Mouse (Mus musculus) hindlimb bud, embryonic 11.5 days (tissue): ENCODE results near the gene Rack1.
"Not testable (repeated sequence)": the region's sequence is repeated elsewhere in the genome, so short reads cannot be mapped to it uniquely, and the experiment has no call there.

Source experiments
- DNase-seq: peaks from one replicate; pipeline ENCODE4 v3.0.0-alpha.2; 2012; ENCODE audit warnings: low read depth, low spot score; ENCODE audit errors: extremely low spot score

The Rack1 gene

DNA sequence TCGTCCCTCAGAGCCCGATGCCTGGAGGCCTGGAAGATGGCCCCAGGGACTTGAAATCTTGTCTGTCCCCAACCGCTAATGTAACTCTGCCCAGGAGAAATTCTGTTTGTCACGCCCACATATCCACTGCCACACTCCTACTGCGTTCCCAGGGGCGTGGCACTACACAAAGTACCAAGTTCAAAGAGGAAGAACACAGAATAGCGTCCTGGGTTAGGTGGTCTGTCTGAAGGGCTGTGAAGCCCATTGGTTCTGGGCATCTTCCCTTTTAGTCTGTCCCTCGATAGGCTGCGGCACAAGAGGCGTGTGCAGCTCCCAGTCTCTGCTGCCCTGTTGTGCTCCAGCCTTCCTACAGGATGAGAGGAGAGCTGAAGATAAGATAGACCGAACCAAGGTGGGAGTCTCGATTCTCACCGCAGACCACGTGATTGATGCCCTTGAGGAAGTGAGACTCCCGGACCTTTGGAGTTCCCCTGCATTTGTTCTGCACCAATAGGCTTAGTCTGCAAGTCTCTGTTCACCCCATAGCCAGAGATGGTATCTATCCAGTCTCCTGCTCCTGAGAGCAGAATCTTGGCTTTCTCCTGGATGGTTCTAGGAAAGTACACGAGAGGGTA lies 38.2 kb downstream of the Rack1 start:
- no peak for DNase-seq

DNA sequence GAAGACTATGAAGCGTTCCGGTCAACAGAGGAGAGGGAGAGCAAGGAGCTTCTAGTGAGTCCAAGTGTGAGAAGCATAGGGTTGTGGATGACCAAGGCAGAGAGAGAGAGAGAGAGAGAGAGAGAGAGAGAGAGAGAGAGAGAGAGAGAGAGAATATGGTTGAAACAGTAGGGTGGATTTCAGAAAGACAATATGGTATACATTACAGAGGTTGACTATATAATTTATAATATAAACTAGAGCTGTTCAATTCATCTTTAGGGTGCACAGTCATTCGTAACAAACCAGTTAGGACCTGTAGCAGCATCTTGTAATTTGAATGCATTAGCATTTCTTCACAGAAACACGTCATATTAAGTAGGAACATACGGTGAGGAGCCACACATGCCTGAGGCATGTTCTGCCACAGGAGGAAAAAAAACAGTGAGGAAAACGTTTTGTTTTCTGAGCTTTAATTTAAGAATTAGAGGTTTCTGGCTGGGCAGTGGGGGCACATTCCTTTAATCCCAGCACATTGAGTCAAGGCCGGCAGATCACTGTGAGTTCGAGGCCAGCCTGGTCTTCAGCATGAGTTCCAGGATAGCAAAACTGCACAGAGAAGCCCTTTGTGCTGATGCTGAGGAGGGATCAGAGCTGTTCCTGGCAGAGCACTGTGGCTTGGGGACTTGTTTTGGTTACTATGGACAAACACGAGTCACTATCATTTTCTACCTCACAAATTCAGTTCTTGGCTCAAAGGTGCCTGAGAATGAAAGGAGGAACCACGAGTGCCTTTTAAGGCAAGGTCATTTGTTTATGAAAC lies 38.9 kb downstream of the Rack1 start:
- no peak for DNase-seq

DNA sequence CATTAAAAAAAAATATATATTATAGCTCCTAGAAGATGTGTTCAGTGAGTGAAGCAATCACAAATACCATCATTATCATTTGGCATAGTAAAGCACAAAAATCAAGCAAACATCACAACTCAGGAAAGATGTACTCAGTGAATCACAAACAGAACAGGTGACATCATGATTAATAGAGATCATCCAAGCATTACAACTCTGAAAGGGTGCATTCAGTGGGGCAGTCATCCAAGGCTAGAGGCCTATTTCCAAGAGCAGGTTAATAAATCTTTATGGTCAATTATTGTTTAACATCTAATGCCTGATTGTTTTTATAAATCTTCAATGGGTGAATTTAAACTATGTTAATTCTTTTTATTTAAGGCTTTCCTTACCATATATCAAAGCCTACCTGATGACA lies 40.7 kb downstream of the Rack1 start:
- no peak for DNase-seq

DNA sequence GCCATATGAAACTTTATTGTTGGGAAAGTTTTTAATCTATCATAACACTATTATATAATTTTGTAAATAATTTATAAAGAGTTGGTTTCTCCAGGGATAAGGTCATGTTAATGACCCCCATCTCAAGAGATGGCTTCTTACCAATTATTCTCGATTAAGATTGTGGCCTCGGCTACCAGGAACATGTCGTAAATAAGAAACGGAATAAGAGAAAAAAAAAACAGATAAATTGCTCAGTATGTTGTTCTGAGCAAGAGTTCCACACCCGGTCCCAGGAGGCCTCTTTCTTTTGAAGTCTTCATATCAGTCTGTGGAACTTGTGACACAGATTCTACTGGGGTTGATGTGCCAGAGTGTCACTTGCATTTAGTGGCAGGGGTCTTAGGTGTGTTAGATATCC lies 41.1 kb downstream of the Rack1 start:
- no peak for DNase-seq

DNA sequence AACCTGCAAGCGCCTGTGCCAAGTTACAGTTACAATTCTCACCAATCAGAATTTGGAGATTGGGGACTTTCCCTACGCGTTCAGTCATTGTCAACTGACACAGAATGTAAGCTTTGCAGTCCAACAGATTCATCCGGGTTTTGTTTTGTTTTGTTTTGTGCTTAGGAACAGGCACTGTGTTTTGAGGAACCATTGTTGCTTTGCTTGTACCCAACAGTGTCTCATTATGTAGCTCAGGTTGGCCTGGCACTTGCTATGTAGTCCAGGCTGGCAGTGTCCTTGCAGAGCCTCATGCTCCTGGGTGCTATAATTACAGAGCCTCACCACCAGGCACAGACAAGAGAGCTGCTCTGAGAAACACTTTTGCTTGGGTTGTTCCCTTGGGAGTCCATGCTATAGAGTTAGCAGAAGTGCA lies 42.3 kb downstream of the Rack1 start:
- DNase-seq = no peak

DNA sequence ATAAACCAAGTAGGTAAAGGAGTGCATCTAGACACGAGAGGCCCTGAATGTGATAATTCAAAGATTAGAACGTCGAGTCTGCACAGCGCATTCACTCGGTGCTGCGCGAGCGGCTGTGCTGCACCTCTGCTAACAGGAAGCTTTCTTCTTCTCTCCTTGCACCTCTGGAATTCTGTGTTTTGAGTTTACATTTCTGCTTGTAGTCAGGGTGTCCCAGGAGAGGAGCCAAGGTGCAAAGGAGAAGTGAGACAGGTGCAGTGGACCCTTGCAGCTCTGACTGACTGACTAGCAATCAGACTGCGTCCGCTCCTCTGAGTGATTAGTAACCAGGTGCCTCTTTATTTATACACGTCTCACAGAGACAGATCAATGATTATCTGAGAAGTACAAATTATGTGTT lies 43.1 kb downstream of the Rack1 start:
- DNase-seq = no peak

DNA sequence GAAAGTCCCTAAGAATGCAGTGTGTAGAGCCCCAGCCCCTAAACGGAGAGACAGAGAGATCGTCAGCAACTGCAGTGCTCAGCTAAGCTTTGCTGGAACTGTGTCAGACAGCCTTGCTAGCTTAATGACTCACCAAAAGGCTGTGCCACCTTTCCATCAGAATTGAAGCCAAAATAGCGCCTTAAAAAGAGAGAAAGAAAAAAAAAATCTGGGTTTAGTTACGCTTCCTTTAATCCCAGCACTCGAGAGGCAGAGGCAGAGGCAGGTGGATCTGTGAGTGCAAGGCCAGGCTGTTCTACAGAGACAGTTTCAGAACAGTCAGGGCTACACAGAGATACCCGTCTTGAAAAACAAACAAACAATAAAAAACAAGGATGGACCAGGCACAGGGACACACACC lies 44.2 kb downstream of the Rack1 start:
- no peak for DNase-seq

DNA sequence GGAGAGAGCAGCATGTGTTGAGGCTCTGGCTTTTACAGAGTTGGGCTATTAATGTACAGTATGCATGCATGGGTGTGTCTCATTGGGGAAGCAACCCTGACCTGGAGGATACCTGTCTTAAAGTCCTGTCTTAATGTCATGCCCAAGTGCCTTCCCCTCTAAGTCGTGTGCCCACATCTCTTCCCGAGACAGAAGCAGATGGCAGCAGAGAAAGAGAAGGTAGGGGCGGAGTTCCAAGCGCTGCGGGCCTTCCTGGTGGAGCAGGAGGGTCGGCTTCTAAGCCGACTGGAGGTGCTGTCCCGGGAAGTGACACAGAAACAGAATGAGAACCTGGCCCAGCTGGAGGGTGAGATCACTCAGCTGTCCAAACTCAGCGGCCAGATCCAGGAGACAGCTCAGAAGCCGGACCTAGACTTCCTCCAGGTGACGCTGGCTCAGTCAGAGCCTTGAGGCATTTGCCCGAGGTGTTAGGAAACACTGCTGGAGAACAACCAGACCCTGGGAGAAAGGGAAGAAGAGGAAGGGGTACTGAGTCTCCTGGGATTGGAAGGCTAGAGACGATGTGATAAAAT lies 45.2 kb downstream of the Rack1 start:
- no peak for DNase-seq

DNA sequence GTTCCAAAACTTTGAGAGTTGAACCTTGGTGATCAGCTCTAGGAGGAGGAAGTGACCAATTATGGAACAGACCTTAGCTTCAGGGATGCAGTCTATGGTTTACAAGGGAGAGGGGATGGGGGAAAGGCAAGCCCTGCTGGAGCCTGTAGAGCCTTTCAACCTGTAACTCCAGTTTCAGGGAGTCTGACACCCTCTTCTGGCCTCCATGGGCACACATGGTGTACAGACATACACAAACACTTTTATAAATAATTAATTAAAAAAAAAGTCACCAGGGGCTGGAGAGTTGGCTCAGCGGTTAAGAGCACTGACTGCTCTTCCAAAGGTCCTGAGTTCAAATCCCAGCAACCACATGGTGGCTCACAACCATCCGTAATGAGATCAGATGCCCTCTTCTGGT lies 46.2 kb downstream of the Rack1 start:
- DNase-seq = not testable (repeated sequence)

DNA sequence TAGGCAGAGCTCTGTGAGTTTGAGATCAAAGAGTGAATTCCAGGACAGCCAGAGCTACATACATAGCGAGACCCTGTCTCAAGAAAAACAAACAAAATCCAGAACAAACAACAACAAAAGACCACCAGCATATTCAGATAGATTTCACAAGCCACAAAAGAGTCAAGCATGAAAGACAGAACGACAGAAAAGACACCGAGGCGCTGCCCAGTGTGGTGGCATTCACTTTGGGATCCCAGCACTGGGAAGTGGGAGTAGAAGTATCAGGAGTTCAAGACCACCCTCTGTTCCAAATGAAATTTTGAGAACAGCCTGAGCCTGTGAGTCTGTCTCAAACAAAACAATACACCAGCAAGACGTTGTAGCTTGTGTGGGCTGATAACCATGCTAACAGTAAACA lies 46.7 kb downstream of the Rack1 start:
- no peak for DNase-seq

DNA sequence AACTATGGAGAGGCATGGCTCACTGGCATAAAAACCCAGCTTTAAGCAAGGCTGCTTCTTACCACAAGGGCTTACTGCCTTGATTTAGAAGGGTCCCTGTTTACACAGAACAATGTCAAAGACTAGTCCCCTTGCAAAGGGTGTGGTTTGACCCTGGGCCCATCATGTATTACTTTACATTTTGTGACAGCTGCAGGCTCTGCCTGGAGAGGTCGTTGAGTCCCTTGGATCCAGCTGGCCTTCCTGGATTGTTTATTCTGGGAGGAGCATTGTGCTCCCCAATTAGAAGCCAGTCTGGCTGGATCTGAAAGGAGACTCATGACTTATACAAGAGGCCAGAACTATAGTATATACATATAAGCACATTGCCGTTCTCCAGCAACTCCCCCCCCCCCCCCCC lies 50.1 kb downstream of the Rack1 start:
- no peak for DNase-seq

DNA sequence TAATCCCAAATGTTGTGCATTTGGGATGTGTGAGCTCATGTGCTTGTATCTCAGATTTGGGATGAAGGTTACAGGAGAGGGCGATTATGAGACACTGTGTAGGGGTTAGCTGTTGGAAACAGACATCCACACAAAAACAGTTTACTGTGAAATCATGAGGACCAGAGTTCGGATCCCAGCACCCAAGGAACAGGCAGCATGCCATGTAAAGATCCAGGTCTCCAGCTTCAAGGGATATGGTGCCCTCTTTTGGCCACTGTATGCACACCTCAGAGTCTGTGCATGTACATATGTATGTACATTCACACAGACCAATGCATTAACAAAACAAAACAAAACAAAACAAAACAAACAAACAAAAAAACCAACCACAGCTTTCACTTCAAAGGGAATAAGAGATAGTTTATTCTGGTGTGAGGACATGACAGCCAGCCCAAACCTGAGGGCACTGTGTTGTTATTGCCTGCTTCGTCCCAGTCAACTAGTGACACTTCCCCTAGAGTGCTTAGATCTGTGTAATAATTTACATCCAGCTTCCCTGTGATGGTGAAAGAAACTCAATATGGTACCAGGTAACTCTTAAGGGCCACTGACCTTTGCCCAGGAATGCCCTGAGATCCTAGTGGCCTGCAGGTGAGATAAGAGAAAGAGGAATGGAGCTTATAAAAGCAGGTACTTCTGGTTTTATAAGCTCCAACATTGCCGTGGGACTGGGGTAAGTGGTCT lies 51.3 kb downstream of the Rack1 start:
- DNase-seq = no peak

DNA sequence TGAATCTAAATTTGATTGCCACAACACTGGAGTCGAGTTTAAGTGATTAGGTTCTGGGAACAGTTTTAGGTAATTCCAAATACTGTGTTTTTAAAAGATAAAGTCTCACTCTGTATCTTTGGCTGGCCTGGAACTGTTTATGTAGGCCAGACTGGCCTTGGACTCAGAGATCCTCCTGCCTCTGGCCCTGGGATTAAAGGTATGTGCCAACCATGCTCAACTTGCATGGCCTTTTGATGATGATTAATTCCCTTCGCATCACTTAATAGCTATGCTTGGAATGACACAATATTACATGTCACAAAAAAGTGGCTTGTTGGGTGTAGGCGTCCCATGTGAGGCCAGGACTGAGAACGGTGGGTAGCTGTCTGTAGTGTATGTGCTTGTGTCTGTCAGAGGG lies 52.1 kb downstream of the Rack1 start:
- DNase-seq = no peak

DNA sequence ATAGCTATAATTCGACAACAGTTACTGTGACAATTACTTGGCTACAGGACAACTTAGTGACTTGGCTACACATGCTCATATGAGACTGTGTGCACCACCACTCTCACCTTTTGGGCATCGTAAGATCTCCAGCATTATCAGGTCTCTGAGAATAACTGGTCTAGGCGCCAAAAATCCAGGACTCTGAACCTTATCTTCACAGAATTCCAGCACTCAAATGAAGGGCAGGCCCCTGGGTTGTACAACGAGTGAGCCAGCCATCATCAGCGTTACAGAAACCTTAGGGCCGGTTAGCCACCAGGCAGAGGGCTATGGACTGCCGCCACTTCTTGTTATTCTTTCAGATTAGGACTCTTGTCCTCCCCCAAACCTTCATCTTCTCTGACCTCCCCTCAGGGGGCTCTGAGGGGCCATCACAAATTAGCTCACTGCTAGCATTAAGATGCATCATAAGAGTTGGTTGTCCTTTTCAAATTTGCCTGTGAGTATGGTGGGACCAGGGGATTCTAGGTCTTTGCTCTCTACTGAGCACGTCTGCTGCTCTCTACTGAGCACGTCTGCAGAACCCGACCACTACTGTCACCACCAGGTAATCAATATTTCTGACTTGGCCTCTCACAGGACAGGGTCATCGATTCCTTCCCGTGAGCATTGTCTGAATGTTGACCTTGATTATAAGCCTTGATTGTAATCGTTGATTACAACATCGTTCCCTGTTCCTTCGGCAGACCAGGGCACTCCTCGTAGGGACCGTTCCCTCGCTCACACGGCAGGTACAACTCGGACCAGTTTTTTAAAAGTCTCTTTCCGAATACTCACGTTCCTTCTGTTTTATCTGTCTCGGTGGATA lies 52.7 kb downstream of the Rack1 start:
- DNase-seq = no peak

DNA sequence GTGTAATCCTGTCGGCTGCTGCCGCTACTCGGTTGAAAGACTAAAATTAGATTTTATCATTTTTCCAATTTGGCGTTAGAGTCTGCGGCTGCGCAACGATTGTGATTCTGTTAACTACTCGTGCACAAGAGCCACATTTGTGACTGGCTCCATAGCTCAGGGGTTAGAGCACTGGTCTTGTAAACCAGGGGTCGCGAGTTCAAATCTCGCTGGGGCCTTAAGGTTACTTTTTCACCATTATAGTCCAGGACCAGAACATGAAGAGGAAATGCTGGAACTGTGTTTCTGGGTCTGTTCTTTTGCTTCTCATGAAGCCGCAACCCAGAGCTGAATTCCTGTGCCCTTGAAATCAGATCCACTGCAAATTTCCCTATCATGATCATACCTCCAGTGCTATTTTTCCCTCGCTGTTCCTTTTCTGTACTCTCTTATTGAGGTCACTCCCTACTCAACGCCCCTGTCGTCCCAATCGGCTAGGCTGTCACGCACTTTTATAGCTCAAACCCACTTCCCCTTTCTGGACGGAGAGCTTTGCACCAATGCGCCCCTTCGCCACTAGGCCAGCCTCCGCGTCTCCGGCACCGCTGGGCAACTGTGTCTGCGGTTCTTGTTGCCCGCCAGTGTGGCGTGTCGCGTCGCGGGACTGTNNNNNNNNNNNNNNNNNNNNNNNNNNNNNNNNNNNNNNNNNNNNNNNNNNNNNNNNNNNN lies 53.5 kb downstream of the Rack1 start:
- DNase-seq = no peak
